Mouse (Mus musculus) myocyte (in vitro differentiated cells): Measurements from ENCODE around the gene Sulf2.

ENCODE experiments used
- CEBPB ChIP-seq: IDR thresholded peaks from 2 replicates; pipeline ENCODE4 v1.6.1; 2011; ENCODE audit warnings: mild to moderate bottlenecking, moderate library complexity; ENCODE audit not compliant: poor library complexity, insufficient read depth, severe bottlenecking
- MAX ChIP-seq: IDR thresholded peaks from one replicate; pipeline ENCODE4 v1.6.1; 2011; ENCODE audit warnings: low read depth, mild to moderate bottlenecking, control low read depth
- MYOD1 ChIP-seq, 3 experiments: IDR thresholded peaks; one replicate each; pipeline ENCODE4 v1.6.1; 2011; ENCODE audit warnings: control low read depth in 2 of 3, low read depth in 2 of 3, mild to moderate bottlenecking in 2 of 3, moderate library complexity in 1 of 3; ENCODE audit not compliant: insufficient read length in 2 of 3, control insufficient read depth in 1 of 3
- POLR2A ChIP-seq: IDR thresholded peaks from one replicate; pipeline ENCODE4 v1.6.1; 2011; ENCODE audit warnings: low read depth, mild to moderate bottlenecking, control low read depth, moderate library complexity; ENCODE audit not compliant: insufficient read length
- POLR2AphosphoS2 ChIP-seq: IDR thresholded peaks from one replicate; pipeline ENCODE4 v1.6.1; 2011; ENCODE audit warnings: low read depth, control low read depth; ENCODE audit not compliant: insufficient read length
- TCF12 ChIP-seq: IDR thresholded peaks from one replicate; pipeline ENCODE4 v1.6.1; 2011; ENCODE audit warnings: mild to moderate bottlenecking, control low read depth; ENCODE audit not compliant: poor library complexity, insufficient read depth, severe bottlenecking
- TCF3 ChIP-seq: IDR thresholded peaks from one replicate; pipeline ENCODE4 v1.6.1; 2011; ENCODE audit warnings: low read depth, control low read depth; ENCODE audit not compliant: insufficient read length
- USF1 ChIP-seq: IDR thresholded peaks from one replicate; pipeline ENCODE4 v1.6.1; 2011; ENCODE audit warnings: low read depth, mild to moderate bottlenecking, control low read depth, moderate library complexity

- TF ChIP-seq MYOD1 (IDR thresholded peaks at IDR 0.05; ENCODE audit: control insufficient read depth in 1 of 3, insufficient read length in 2 of 3, low read depth in 2 of 3) (no peak), USF1 (no peak), POLR2AphosphoS2 (no peak), POLR2A (no peak), TCF12 (no peak), TCF3 (no peak), MAX (no peak), CEBPB (no peak)
Observed at GRCm38 (mm10) chr2:166084111-166084510, 71.4 kb downstream of the Sulf2 start.
